Mouse (Mus musculus) G1E (cell line): ENCODE measurements around the gene Slc7a7.

ENCODE experiments used
- CTCF ChIP-seq: IDR thresholded peaks from 2 replicates; pipeline ENCODE4 v1.5.1; 2012; ENCODE audit warnings: low read depth, low read length, inconsistent platforms, mixed read lengths
- TAL1 ChIP-seq: conservative IDR thresholded peaks from 2 replicates; pipeline ENCODE4 v1.6.1; 2012; ENCODE audit warnings: low read depth, low read length, inconsistent platforms, mixed read lengths

DNA sequence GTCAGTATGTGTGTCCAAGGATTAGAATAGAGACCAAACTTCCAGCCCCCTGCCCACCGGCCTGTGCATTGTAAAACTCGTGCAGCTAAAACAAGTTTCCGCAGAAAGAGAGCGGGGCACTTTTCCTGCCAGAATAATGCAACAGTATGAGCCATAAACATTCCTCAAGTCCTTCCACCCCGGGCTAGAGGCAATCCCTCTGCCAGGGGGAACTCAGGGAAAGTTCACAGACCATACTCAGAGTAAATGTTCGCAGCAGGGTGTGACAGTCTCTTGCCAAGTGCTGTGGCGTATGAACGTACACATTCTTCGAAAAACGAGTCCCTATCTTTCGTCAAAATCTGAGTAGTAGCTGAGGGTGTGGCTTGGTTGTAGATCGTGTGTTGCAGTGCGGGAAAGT is 38.0 kb downstream of the Slc7a7 start:
- TF ChIP-seq CTCF (no peak), TAL1 (no peak)
